Mouse (Mus musculus) midbrain, postnatal 0 days (tissue): ENCODE data around the gene Ccl5. TPM values are rescaled to one million over a fixed set of nuclear protein-coding genes. Genes with fewer than 3 reads are reported as not detected.

ENCODE experiments used
- ATAC-seq: fragments of 200-750 bp; cut with Nextera tagmentation; 2 replicates; pipeline ENCODE4 v1.8.0; 2017; ENCODE audit warnings: moderate number of reproducible peaks, mild to moderate bottlenecking, moderate TSS enrichment, moderate library complexity; ENCODE audit not compliant: low FRiP score
- DNase-seq: peaks from one replicate; pipeline ENCODE4 v3.0.0-alpha.2; 2015; ENCODE audit warnings: low spot score
- H3K27ac ChIP-seq: fragments of 300-500 bp; sonication (generic); 2 replicates; pipeline ENCODE4 v1.5.1; 2014; ENCODE audit warnings: low read depth, mild to moderate bottlenecking, low read length, mixed read lengths
- H3K27me3 ChIP-seq: fragments of 300-500 bp; sonication (generic); 2 replicates; pipeline ENCODE4 v1.6.1; 2014; ENCODE audit warnings: low read length, control low read depth, mixed read lengths; ENCODE audit not compliant: insufficient read depth
- H3K36me3 ChIP-seq: fragments of 300-500 bp; sonication (generic); 2 replicates; pipeline ENCODE4 v1.6.1; 2014; ENCODE audit warnings: low read length, control low read depth, mixed read lengths; ENCODE audit not compliant: insufficient read depth
- H3K4me1 ChIP-seq: fragments of 300-500 bp; sonication (generic); 2 replicates; pipeline ENCODE4 v1.6.1; 2014; ENCODE audit warnings: mild to moderate bottlenecking, control low read depth, antibody characterized with exemption, low read length, mixed read lengths; ENCODE audit not compliant: insufficient read depth
- H3K4me2 ChIP-seq: fragments of 300-500 bp; sonication (generic); 2 replicates; pipeline ENCODE4 v1.6.1; 2014; ENCODE audit warnings: low read depth, mild to moderate bottlenecking, low read length, mixed read lengths; ENCODE audit not compliant: poor library complexity, severe bottlenecking
- H3K4me3 ChIP-seq: fragments of 300-500 bp; sonication (generic); 2 replicates; pipeline ENCODE4 v1.5.1; 2014; ENCODE audit warnings: low read depth, mild to moderate bottlenecking, low read length, moderate library complexity
- H3K9ac ChIP-seq: fragments of 300-500 bp; sonication (generic); replicated peaks from 2 replicates; pipeline ENCODE4 v1.6.1; 2014; ENCODE audit warnings: mild to moderate bottlenecking, low read length, moderate library complexity, mixed read lengths; ENCODE audit not compliant: poor library complexity, severe bottlenecking
- H3K9me3 ChIP-seq: fragments of 300-500 bp; sonication (generic); 2 replicates; pipeline ENCODE4 v1.6.1; 2016; ENCODE audit warnings: low read length, control low read depth
- CTCF ChIP-seq: IDR thresholded peaks from 2 replicates; pipeline ENCODE4 v1.5.1; 2016; ENCODE audit warnings: antibody characterized with exemption, mild to moderate bottlenecking
- WGBS: fragments of 180-500 bp; shearing (Covaris S2); extraction: QIAGEN DNeasy Blood & Tissue Kit; methylation state at CpG from one replicate; pipeline ENCODE4 v1.1.7; 2014; 5-methylcytosine and 5-hydroxymethylcytosine counted together
- polyA plus RNA-seq: library from polyadenylated mRNA; unstranded; fragments of >200 nt; fragmentation: Nextera tagmentation; extraction: Ambion mirVana; gene quantifications from 2 replicates; pipeline ENCODE4 v1.2.1, GENCODE M21; 2015
- total RNA-seq: library from RNA; depleted of rRNA; stranded (reverse); fragments of >200 nt; gene quantifications from 2 replicates; pipeline ENCODE4 v1.2.3, GENCODE M21; 2014; rRNA removed

Gene Ccl5
- total RNA-seq (not detected in 2 replicates), polyA plus RNA-seq (not detected in 2 replicates)

GRCm38 (mm10) chr11:83530360-83530759, at the start of gene Ccl5:
Gene Ccl5 (minus strand): TSS chr11:83530518.
- no peaks in the 10 kb centered on the region for H3K27me3 ChIP-seq
- no peak for DNase-seq
- no peaks in the 10 kb centered on the region for H3K36me3 ChIP-seq
- no peak within 1 kb of the TSS for H3K4me3 ChIP-seq
- no peak within 1 kb of the TSS for H3K27ac ChIP-seq
- no peaks in the 10 kb centered on the region for H3K9me3 ChIP-seq
- 79% methylated on average over 5 of the region's 5 CpGs for WGBS
- H3K9ac ChIP-seq, result no peak within 1 kb of the TSS
- no peaks in the 10 kb centered on the region for H3K4me1 ChIP-seq
- no peak for TF ChIP-seq CTCF
- no peak for ATAC-seq
- no peak within 1 kb of the TSS for H3K4me2 ChIP-seq

GRCm38 (mm10) chr11:83578999-83579398, 48.7 kb upstream of the Ccl5 start:
- WGBS, result 84% methylated on average over 3 of the region's 3 CpGs

GRCm38 (mm10) chr11:83578186-83578760, 48.0 kb upstream of the Ccl5 start, which contains the start of gene Ccl9:
Gene Ccl9 (minus strand): TSS chr11:83578636.
- H3K9ac ChIP-seq, result no peak within 1 kb of the TSS
- 50% methylated on average over 2 of the region's 2 CpGs for WGBS
- H3K9me3 ChIP-seq, result no peaks in the 10 kb centered on the region
- no peaks in the 10 kb centered on the region for H3K27me3 ChIP-seq
- TF ChIP-seq CTCF, result no peak
- H3K27ac ChIP-seq, result no peak within 1 kb of the TSS
- no peak within 1 kb of the TSS for H3K4me2 ChIP-seq
- DNase-seq, result no peak
- H3K4me1 ChIP-seq, result no peaks in the 10 kb centered on the region
- H3K4me3 ChIP-seq, result no peak within 1 kb of the TSS
- H3K36me3 ChIP-seq, result no peaks in the 10 kb centered on the region
- no peak for ATAC-seq

More at GRCm38 (mm10) chr11:83578999-83579398, 48.7 kb upstream of the Ccl5 start:
- DNase-seq (no peak), ATAC-seq (no peak)
- no peaks in the 10 kb centered on the region for H3K36me3 ChIP-seq
- H3K9ac ChIP-seq, result no peak overlapping the region
- H3K4me2 ChIP-seq, result no peak overlapping the region
- H3K27me3 ChIP-seq, result no peaks in the 10 kb centered on the region
- H3K9me3 ChIP-seq, result no peaks in the 10 kb centered on the region
- H3K27ac ChIP-seq, result no peak overlapping the region
- H3K4me3 ChIP-seq, result no peak overlapping the region
- H3K4me1 ChIP-seq, result no peaks in the 10 kb centered on the region
- no peak for TF ChIP-seq CTCF

GRCm38 (mm10) chr11:83576927-83577555, 46.7 kb upstream of the Ccl5 start:
- no peak for TF ChIP-seq CTCF
- DNase-seq (no peak), ATAC-seq (no peak)
- H3K4me2 ChIP-seq, result no peak overlapping the region
- no peaks in the 10 kb centered on the region for H3K4me1 ChIP-seq
- H3K27ac ChIP-seq, result no peak overlapping the region
- no peak overlapping the region for H3K4me3 ChIP-seq
- 85% methylated on average over 4 of the region's 4 CpGs for WGBS
- H3K9me3 ChIP-seq, result no peaks in the 10 kb centered on the region
- no peak overlapping the region for H3K9ac ChIP-seq
- H3K27me3 ChIP-seq, result no peaks in the 10 kb centered on the region
- no peaks in the 10 kb centered on the region for H3K36me3 ChIP-seq

- H3K4me2 ChIP-seq, result no peak overlapping the region
- no peak overlapping the region for H3K4me3 ChIP-seq
- 74% methylated on average over 9 of the region's 9 CpGs for WGBS
- no peaks in the 10 kb centered on the region for H3K4me1 ChIP-seq
- no peak overlapping the region for H3K9ac ChIP-seq
- no peaks in the 10 kb centered on the region for H3K36me3 ChIP-seq
- H3K27me3 ChIP-seq, result no peaks in the 10 kb centered on the region
- no peak overlapping the region for H3K27ac ChIP-seq
- DNase-seq (no peak), ATAC-seq (no peak)
- H3K9me3 ChIP-seq, result no peaks in the 10 kb centered on the region
- no peak for TF ChIP-seq CTCF
Measured at GRCm38 (mm10) chr11:83572834-83573233, 42.5 kb upstream of the Ccl5 start.

- Histone ChIP-seq H3K4me1 (no peaks in the 10 kb centered on the region), H3K4me2 (no peak overlapping the region), H3K9me3 (no peaks in the 10 kb centered on the region), H3K36me3 (no peaks in the 10 kb centered on the region), H3K27me3 (no peaks in the 10 kb centered on the region), H3K4me3 (no peak overlapping the region), H3K27ac (no peak overlapping the region), H3K9ac (no peak overlapping the region)
- no peak for DNase-seq
- WGBS, result 91% methylated on average over 8 of the region's 8 CpGs
- TF ChIP-seq CTCF, result no peak
- no peak for ATAC-seq
Measured at GRCm38 (mm10) chr11:83572223-83572622, 41.9 kb upstream of the Ccl5 start.
